Mouse (Mus musculus): Measurements from ENCODE around the gene Cdk5.

- no peak for TF ChIP-seq CTCF (IDR thresholded peaks at IDR 0.05)
- TF ChIP-seq POLR2A (IDR thresholded peaks at IDR 0.05; ENCODE audit: insufficient read depth, low read depth, low read length), result no peak
Observed at GRCm38 (mm10) chr5:24442029-24442428, 18.7 kb upstream of the Cdk5 start.
